Mouse (Mus musculus) limb, embryonic 13.5 days (tissue): ENCODE data around the gene Ppcdc. TPM values are rescaled to one million over a fixed set of nuclear protein-coding genes. Genes with fewer than 3 reads are reported as not detected.

Source experiments
- ATAC-seq: fragments of 200-750 bp; cut with Nextera tagmentation; 2 replicates; pipeline ENCODE4 v1.8.0; 2017; ENCODE audit warnings: low read depth, moderate number of reproducible peaks, moderate TSS enrichment; ENCODE audit not compliant: low FRiP score
- H3K27ac ChIP-seq: fragments of 300-500 bp; sonication (generic); 2 replicates; pipeline ENCODE4 v1.5.1; 2015; ENCODE audit warnings: inconsistent platforms, mild to moderate bottlenecking, moderate library complexity
- H3K27me3 ChIP-seq: fragments of 300-500 bp; sonication (generic); 2 replicates; pipeline ENCODE4 v1.6.1; 2015; ENCODE audit warnings: mild to moderate bottlenecking, inconsistent platforms
- H3K36me3 ChIP-seq: fragments of 300-500 bp; sonication (generic); 2 replicates; pipeline ENCODE4 v1.6.1; 2015; ENCODE audit warnings: inconsistent platforms, mild to moderate bottlenecking, moderate library complexity
- H3K4me1 ChIP-seq: fragments of 300-500 bp; sonication (generic); 2 replicates; pipeline ENCODE4 v1.6.1; 2015; ENCODE audit warnings: inconsistent platforms
- H3K4me2 ChIP-seq: fragments of 300-500 bp; sonication (generic); replicated peaks from 2 replicates; pipeline ENCODE4 v1.6.1; 2015; ENCODE audit warnings: inconsistent platforms, mild to moderate bottlenecking, moderate library complexity
- H3K4me3 ChIP-seq: fragments of 300-500 bp; sonication (generic); 2 replicates; pipeline ENCODE4 v1.5.1; 2015; ENCODE audit warnings: moderate library complexity, mild to moderate bottlenecking, inconsistent platforms
- H3K9ac ChIP-seq: fragments of 300-500 bp; sonication (generic); 2 replicates; pipeline ENCODE4 v1.6.1; 2015; ENCODE audit warnings: mild to moderate bottlenecking, inconsistent platforms
- H3K9me3 ChIP-seq: fragments of 300-500 bp; sonication (generic); 2 replicates; pipeline ENCODE4 v1.6.1; 2016; ENCODE audit warnings: inconsistent platforms
- whole genome bisulfite sequencing: fragments of 180-500 bp; shearing (Covaris S2); methylation state at CpG from one replicate; pipeline ENCODE4 v1.1.7; 2015; 5-methylcytosine and 5-hydroxymethylcytosine counted together
- polyA plus RNA-seq: library from polyadenylated mRNA; unstranded; fragments of >200 nt; fragmentation: Nextera tagmentation; extraction: Ambion mirVana; gene quantifications from 2 replicates; pipeline ENCODE4 v1.2.1, GENCODE M21; 2015

Gene Ppcdc
- polyA plus RNA-seq, 1 experiment from 2014 or later: 26.8 TPM

DNA sequence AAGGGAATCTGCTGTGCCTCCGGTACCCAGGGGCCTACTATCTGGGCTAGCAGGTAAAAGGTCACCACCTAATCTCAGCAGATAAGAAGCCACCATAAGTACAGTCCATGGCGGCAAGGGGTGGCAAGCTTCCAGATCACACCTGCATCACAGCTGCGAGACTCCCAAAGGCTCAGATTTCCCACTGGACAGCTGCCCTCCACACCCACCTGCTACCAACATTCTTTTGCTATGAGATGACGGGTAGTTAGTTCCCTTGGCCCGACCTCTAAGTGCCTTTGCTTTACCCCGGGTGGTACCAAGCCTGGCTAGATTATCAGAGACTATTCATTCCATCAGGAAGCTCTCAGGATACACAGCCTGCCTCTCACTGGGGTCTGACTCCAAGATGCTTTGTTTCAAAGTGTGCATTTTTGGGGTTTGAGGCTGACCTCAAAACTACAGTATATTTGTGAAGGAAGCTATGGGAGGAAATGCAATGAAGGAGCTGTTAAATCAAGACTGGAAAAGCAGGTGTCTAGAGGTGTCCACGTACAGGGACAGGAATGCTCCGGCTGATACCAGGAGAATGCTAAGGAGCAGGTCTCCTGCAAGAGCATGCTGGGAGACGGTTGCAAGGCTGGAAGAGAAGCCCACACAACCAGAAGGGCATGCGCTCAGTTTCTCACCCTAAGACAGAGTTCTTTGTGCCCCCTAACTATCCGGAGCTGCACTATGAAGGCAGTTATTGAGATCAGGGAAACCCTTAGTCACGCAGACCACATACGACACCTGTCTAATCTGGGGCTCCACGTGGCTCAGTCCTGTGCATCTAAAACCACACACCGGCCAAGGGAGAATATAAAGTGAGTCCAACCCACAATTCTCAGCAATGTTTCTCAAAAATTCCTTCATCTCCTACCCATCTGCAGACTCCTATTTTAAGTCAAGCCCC, 37.3 kb downstream of the Ppcdc start:
- H3K4me1 ChIP-seq: no peaks in the 10 kb centered on the region
- H3K36me3 ChIP-seq: no peaks in the 10 kb centered on the region
- no peak overlapping the region for H3K4me2 ChIP-seq
- H3K27ac ChIP-seq: no peak overlapping the region
- H3K9ac ChIP-seq: no peak overlapping the region
- 82% methylated on average over 15 of the region's 15 CpGs for WGBS
- no peak for ATAC-seq
- no peaks in the 10 kb centered on the region for H3K27me3 ChIP-seq
- peaks cover 14% of the 10 kb centered on the region; the same call in 1 of the 2 replicates for H3K9me3 ChIP-seq
- no peak overlapping the region for H3K4me3 ChIP-seq

DNA sequence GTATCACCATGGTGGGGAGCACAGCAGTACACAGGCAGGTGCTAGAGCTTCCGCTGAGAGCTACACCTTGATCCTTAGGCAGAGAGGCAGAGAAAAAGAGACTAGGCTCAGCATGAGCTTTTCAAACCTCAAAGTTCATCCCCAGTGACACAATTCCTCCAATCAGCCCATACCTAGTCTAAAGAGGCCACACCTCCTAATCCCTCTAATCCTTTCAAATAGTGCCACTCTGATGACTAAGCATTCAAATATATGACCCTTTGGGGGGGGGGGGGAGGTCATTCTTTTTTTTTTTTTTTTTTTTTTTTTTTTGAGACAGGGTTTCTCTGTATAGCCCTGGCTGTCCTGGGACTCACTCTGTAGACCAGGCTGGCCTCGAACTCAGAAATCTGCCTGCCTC, 41.2 kb downstream of the Ppcdc start:
- no peak for ATAC-seq
- 85% methylated on average over 2 of the region's 2 CpGs for WGBS
- H3K9me3 ChIP-seq: peaks cover 17% of the 10 kb centered on the region; the same call in 1 of the 2 replicates
- H3K4me3 ChIP-seq: no peak overlapping the region
- H3K9ac ChIP-seq: no peak overlapping the region
- H3K36me3 ChIP-seq: no peaks in the 10 kb centered on the region
- no peaks in the 10 kb centered on the region for H3K4me1 ChIP-seq
- no peak overlapping the region for H3K4me2 ChIP-seq
- no peaks in the 10 kb centered on the region for H3K27me3 ChIP-seq
- H3K27ac ChIP-seq: no peak overlapping the region

DNA sequence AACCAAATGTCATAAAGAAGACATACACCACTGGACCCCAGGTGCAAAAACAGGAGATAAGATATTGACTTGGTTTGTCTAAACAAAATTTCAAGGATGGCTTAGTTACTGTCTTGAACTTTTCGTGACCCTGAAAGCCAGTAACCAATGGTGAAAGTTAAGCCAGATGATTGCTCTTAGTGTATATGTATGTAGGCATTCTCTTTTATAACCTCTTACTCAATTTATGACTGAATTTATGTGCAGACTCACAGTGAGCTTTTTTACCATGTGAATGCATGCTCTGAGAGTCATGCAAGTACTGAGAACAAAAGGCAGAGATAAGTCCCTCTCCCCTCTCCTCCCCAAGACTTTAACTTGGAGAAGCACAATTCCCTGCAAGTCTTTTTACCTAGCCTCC, 47.0 kb downstream of the Ppcdc start:
- H3K9me3 ChIP-seq: 0 out of 2 replicates have a peak, but pooled peaks cover 3% of the 10 kb centered on the region
- no peak overlapping the region for H3K4me3 ChIP-seq
- no peak overlapping the region for H3K4me2 ChIP-seq
- 64% methylated on average over 1 of the region's 1 CpGs for WGBS
- H3K9ac ChIP-seq: no peak overlapping the region
- no peaks in the 10 kb centered on the region for H3K27me3 ChIP-seq
- no peak for ATAC-seq
- no peak overlapping the region for H3K27ac ChIP-seq
- no peaks in the 10 kb centered on the region for H3K36me3 ChIP-seq
- H3K4me1 ChIP-seq: no peaks in the 10 kb centered on the region

DNA sequence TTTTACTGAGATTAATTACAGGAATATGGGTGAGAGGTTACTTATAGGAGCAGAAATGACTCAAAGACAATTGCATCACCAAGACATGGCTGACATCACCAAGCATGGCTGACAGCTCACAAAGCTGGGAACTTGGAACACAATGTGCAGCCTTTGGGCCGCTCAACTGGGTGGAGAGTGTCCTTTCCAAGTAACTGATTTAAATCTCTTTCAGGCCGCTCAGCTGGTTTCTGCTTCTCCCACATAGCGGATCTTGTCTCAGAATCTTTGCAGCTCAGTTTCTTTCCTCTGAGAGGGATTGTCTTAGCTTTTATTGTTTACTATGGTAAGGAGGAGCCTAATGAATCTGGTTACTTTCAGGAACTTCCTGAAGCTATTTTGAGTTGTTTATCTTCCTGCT, 49.1 kb downstream of the Ppcdc start:
- WGBS: 90% methylated on average over 3 of the region's 3 CpGs

DNA sequence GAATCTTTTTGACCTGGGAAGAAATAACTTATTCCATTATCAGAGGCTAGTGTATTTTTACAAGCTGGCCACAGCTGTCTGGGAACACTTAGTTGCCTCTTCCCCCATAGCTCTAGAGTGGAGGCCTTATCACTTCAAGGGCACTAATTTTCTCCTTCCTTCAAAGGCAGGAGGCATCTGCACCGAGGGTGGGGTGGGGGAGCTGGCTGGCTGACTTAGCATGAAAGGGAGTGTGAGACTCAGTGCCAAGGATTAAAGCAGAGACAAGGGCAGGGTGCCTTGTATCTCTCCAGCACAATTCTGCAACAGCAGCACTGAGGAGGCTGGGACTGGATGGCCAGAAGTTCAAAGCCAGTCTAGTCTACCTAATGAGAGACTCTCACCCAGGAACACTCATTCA, 50.8 kb downstream of the Ppcdc start:
- Histone ChIP-seq H3K4me2 (no peak overlapping the region), H3K9ac (no peak overlapping the region), H3K36me3 (no peaks in the 10 kb centered on the region), H3K27ac (no peak overlapping the region), H3K4me1 (no peaks in the 10 kb centered on the region), H3K4me3 (no peak overlapping the region), H3K27me3 (no peaks in the 10 kb centered on the region), H3K9me3 (no peaks in the 10 kb centered on the region)
- 10% methylated on average over 1 of the region's 1 CpGs for WGBS
- no peak for ATAC-seq

More for the DNA sequence above, 49.1 kb downstream of the Ppcdc start:
- no peak overlapping the region for H3K4me3 ChIP-seq
- no peaks in the 10 kb centered on the region for H3K36me3 ChIP-seq
- H3K27ac ChIP-seq: no peak overlapping the region
- no peaks in the 10 kb centered on the region for H3K9me3 ChIP-seq
- no peaks in the 10 kb centered on the region for H3K27me3 ChIP-seq
- no peak overlapping the region for H3K9ac ChIP-seq
- no peaks in the 10 kb centered on the region for H3K4me1 ChIP-seq
- ATAC-seq: no peak
- H3K4me2 ChIP-seq: no peak overlapping the region

DNA sequence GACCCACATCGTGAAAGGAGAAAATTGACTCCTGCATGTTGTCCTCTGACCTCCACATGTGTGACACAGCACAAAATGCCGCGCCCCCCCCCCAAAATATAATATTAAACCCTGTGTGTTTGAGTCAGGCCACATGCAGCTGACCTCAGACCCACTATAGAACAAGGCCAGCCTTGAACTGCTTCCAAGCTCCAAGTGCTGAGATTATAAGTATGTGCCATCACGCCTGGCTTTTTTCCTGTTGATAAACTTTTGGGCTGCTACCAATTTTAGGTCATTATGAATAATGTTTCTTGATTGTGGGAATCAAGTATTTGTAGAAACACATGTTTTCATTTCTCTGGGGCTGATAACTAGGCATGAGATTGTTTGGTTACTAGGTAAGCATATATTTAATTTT, 53.0 kb downstream of the Ppcdc start:
- no peak overlapping the region for H3K9ac ChIP-seq

DNA sequence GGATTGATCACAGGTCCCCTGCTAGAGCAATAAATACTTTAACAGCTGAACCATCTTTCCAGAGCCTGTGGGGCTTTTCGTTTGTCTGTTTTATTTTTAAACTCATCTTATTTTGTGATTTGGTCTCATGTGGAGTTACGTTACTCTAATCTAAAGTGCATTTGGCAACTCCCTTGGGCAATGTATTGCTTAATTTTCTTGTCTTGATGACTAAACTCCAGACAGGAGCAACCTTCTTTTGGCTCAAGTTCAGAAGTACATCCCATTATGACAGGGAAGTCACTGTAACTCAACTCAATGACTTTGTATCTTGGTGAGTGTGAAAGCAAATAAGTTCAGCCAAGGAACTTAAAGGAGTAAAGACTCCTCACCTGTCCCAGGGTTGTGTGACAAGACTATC, 55.3 kb downstream of the Ppcdc start:
- WGBS: 60% methylated on average over 2 of the region's 2 CpGs
- Histone ChIP-seq H3K9ac (no peak overlapping the region), H3K4me1 (no peaks in the 10 kb centered on the region), H3K36me3 (no peaks in the 10 kb centered on the region), H3K27me3 (no peaks in the 10 kb centered on the region), H3K27ac (no peak overlapping the region), H3K9me3 (no peaks in the 10 kb centered on the region), H3K4me2 (no peak overlapping the region), H3K4me3 (no peak overlapping the region)
- ATAC-seq: no peak

More for the DNA sequence above, 53.0 kb downstream of the Ppcdc start:
- WGBS: 83% methylated on average over 4 of the region's 4 CpGs
- ATAC-seq: no peak
- H3K4me3 ChIP-seq: no peak overlapping the region
- no peak overlapping the region for H3K27ac ChIP-seq
- no peaks in the 10 kb centered on the region for H3K36me3 ChIP-seq
- H3K4me2 ChIP-seq: no peak overlapping the region
- H3K27me3 ChIP-seq: no peaks in the 10 kb centered on the region
- no peaks in the 10 kb centered on the region for H3K4me1 ChIP-seq
- no peaks in the 10 kb centered on the region for H3K9me3 ChIP-seq

DNA sequence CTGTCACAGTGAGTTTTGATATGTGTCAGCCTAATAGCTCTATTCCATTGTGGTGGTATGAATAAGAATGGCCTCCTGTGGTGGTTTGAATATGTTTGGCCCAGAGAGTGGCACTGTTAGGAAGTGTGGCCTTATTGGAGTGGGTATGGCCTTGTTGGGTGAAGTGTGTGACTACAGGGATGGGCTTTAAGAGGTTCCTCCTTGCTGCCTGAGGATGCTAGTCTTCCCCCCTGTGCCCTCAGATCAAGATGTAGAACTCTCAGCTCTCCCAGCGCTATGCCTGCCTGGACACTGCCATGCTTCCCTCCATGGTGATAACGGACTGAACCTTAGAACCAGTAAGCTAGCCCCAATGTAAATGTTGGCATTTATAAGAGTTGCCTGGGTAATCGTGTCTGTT, 78.9 kb downstream of the Ppcdc start:
- Histone ChIP-seq H3K9ac (no peak overlapping the region), H3K27me3 (no peaks in the 10 kb centered on the region), H3K27ac (no peak overlapping the region), H3K4me3 (no peak overlapping the region), H3K9me3 (no peaks in the 10 kb centered on the region), H3K4me1 (no peaks in the 10 kb centered on the region), H3K36me3 (no peaks in the 10 kb centered on the region), H3K4me2 (no peak overlapping the region)
- ATAC-seq: no peak
- 87% methylated on average over 3 of the region's 3 CpGs for WGBS

DNA sequence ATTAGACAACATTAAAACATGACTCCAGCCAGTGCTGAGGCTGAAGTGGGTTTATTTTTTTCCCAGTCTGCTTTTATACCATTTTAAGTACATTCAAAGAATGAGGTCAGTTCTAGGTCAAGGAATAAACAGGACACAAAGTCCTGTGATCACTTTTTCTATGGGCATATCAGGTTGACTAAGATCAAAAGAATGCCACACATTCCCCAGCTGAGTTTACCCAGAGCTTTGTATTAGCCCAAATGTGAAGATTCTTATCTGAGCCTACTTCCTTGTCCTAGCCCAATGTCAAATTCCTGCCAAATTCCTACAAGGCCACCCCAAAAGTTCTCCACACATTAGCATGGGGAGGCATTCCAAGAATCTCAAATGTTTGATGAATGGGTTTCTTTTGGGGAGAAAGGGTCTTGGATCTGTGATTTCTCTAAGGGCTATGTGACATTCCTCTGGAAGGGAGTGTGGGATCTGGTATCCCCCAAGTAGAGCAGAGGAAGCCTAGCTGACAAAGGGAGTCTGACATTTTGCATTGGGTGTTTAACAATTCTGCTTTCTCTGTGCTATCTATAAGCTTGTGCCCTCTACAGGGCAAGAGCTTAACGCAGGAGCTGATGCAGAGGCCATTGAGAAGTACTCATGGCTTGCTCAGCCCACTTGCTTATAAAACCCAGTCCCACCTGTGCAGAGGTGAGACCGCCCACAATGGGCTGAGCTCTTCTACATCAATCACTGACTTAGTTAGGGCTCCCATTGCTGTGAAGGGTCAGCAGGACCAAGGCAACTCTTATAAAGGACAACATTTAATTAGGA, 85.3 kb downstream of the Ppcdc start:
- no peak for ATAC-seq
- Histone ChIP-seq H3K4me3 (no peak overlapping the region), H3K27ac (no peak overlapping the region), H3K36me3 (no peaks in the 10 kb centered on the region), H3K4me2 (no peak overlapping the region), H3K27me3 (no peaks in the 10 kb centered on the region), H3K9me3 (no peaks in the 10 kb centered on the region), H3K4me1 (no peaks in the 10 kb centered on the region), H3K9ac (no peak overlapping the region)
- WGBS: 69% methylated on average over 2 of the region's 2 CpGs

DNA sequence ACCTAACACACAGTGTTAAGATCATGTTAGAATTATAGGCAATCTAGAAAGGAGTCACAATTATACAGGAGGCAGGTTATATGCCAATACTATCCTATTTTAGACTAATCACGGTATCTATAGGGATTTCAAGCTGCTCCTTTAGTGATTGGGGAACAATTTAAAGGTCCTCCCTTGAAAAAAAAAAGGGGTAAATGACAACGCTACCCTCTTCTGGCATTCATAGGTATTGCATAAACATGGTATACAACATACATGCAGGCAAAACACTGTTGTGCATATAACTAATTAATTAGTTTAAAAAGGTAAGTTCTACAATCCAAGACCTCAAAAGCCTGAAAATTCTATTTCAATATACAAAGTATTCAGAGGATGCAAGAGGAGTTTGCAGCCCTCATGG, 88.6 kb downstream of the Ppcdc start:
- Histone ChIP-seq H3K4me3 (no peak overlapping the region), H3K27ac (no peak overlapping the region), H3K9me3 (no peaks in the 10 kb centered on the region), H3K4me1 (no peaks in the 10 kb centered on the region), H3K9ac (no peak overlapping the region), H3K4me2 (no peak overlapping the region), H3K27me3 (no peaks in the 10 kb centered on the region), H3K36me3 (no peaks in the 10 kb centered on the region)
- ATAC-seq: no peak
- WGBS: 57% methylated on average over 2 of the region's 2 CpGs

DNA sequence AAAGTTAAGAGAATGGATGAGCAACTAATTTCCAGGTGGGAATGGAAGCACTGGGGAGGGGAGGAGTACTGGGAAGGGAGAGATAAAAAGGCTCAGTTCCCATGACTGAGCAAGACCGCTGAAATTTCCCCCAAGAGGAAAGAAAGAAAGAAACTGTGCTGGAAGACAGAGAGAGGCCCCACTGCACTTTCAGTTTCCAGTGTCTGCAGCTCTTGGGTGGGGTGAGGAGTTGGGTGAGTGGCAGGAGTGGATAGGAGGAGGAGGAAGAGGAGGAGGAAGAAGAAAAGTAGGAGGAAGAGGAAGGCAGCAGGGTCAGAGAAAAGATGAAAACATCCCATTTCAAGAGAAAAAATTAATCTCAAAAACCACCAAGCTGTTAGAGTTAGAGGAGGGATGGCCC, 94.0 kb downstream of the Ppcdc start:
- Histone ChIP-seq H3K9me3 (no peaks in the 10 kb centered on the region), H3K9ac (no peak overlapping the region), H3K4me3 (no peak overlapping the region), H3K27ac (no peak overlapping the region), H3K36me3 (no peaks in the 10 kb centered on the region), H3K27me3 (no peaks in the 10 kb centered on the region), H3K4me1 (no peaks in the 10 kb centered on the region), H3K4me2 (no peak overlapping the region)
- no peak for ATAC-seq
- 77% methylated on average over 1 of the region's 1 CpGs for WGBS

DNA sequence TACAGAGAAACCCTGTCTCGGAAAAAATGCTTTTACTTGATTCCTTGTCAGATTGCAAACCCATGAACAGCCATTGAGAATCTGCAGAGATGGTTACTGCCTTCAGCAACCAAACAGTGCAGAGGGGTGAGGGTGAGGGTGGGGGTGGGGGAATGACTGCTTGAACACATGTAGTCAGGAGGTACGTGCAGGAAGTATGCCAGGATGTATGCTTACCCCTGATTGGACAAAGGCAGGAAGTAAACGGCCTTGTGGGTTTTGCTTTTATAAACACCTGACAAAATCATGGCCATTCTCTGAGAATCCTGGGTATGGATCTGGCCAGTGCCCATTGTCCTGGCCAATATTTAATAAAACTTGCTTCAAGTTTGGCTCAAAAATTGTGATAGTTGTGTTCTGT, 96.2 kb downstream of the Ppcdc start:
- no peaks in the 10 kb centered on the region for H3K4me1 ChIP-seq
- no peaks in the 10 kb centered on the region for H3K36me3 ChIP-seq
- no peak overlapping the region for H3K27ac ChIP-seq
- no peak overlapping the region for H3K4me3 ChIP-seq
- no peaks in the 10 kb centered on the region for H3K9me3 ChIP-seq
- H3K27me3 ChIP-seq: no peaks in the 10 kb centered on the region
- 75% methylated on average over 3 of the region's 3 CpGs for WGBS
- ATAC-seq: no peak
- no peak overlapping the region for H3K4me2 ChIP-seq
- no peak overlapping the region for H3K9ac ChIP-seq
